Mouse (Mus musculus) myocyte (in vitro differentiated cells): Measurements from ENCODE around the gene Bsph2. TPM values are rescaled to one million over a fixed set of nuclear protein-coding genes. Genes with fewer than 3 reads are reported as not detected.

ENCODE experiments used
- H3K27me3 ChIP-seq: one replicate; pipeline ENCODE4 v1.6.1; 2011; ENCODE audit not compliant: control insufficient read depth, insufficient read depth, insufficient read length
- H3K36me3 ChIP-seq: one replicate; pipeline ENCODE4 v1.6.1; 2011; ENCODE audit not compliant: control insufficient read depth, insufficient read depth
- H3K4me2 ChIP-seq: one replicate; pipeline ENCODE4 v1.6.1; 2011; ENCODE audit warnings: low read depth, control low read depth
- H3K4me3 ChIP-seq: one replicate; pipeline ENCODE4 v1.5.1; 2011; ENCODE audit warnings: mild to moderate bottlenecking, control low read depth, moderate library complexity
- H3K79me2 ChIP-seq: one replicate; pipeline ENCODE4 v1.6.1; 2011; ENCODE audit not compliant: control insufficient read depth, insufficient read depth
- H3ac ChIP-seq: one replicate; pipeline ENCODE4 v1.6.1; 2011; ENCODE audit not compliant: control insufficient read depth, insufficient read length
- CEBPB ChIP-seq: IDR thresholded peaks from 2 replicates; pipeline ENCODE4 v1.6.1; 2011; ENCODE audit warnings: mild to moderate bottlenecking, moderate library complexity; ENCODE audit not compliant: poor library complexity, insufficient read depth, severe bottlenecking
- E2F4 ChIP-seq: IDR thresholded peaks from one replicate; pipeline ENCODE4 v1.6.1; 2011; ENCODE audit warnings: mild to moderate bottlenecking, control low read depth, moderate library complexity; ENCODE audit not compliant: insufficient read depth
- MAX ChIP-seq: IDR thresholded peaks from one replicate; pipeline ENCODE4 v1.6.1; 2011; ENCODE audit warnings: low read depth, mild to moderate bottlenecking, control low read depth
- MYOD1 ChIP-seq, 3 experiments: IDR thresholded peaks; one replicate each; pipeline ENCODE4 v1.6.1; 2011; ENCODE audit warnings: control low read depth in 2 of 3, low read depth in 2 of 3, mild to moderate bottlenecking in 2 of 3, moderate library complexity in 1 of 3; ENCODE audit not compliant: insufficient read length in 2 of 3, control insufficient read depth in 1 of 3
- MYOG ChIP-seq, 3 experiments: IDR thresholded peaks; one replicate each; pipeline ENCODE4 v1.6.1; 2011; ENCODE audit warnings: control low read depth in 2 of 3, low read depth in 2 of 3, mild to moderate bottlenecking in 2 of 3; ENCODE audit not compliant: insufficient read length in 2 of 3, control insufficient read depth in 1 of 3, insufficient read depth in 1 of 3
- POLR2A ChIP-seq: IDR thresholded peaks from one replicate; pipeline ENCODE4 v1.6.1; 2011; ENCODE audit warnings: low read depth, mild to moderate bottlenecking, control low read depth, moderate library complexity; ENCODE audit not compliant: insufficient read length
- POLR2AphosphoS2 ChIP-seq: IDR thresholded peaks from one replicate; pipeline ENCODE4 v1.6.1; 2011; ENCODE audit warnings: low read depth, control low read depth; ENCODE audit not compliant: insufficient read length
- REST ChIP-seq: IDR thresholded peaks from one replicate; pipeline ENCODE4 v1.6.1; 2011; ENCODE audit warnings: mild to moderate bottlenecking, control low read depth, moderate library complexity; ENCODE audit not compliant: insufficient read depth, insufficient read length
- SRF ChIP-seq: IDR thresholded peaks from one replicate; pipeline ENCODE4 v1.6.1; 2011; ENCODE audit warnings: low read depth; ENCODE audit not compliant: control insufficient read depth, insufficient read length
- TCF12 ChIP-seq: IDR thresholded peaks from one replicate; pipeline ENCODE4 v1.6.1; 2011; ENCODE audit warnings: mild to moderate bottlenecking, control low read depth; ENCODE audit not compliant: poor library complexity, insufficient read depth, severe bottlenecking
- USF1 ChIP-seq: IDR thresholded peaks from one replicate; pipeline ENCODE4 v1.6.1; 2011; ENCODE audit warnings: low read depth, mild to moderate bottlenecking, control low read depth, moderate library complexity
- polyA plus RNA-seq: library from polyadenylated mRNA; unstranded; fragments of >200 nt; fragmentation: generic; extraction: Trizol; gene quantifications from one replicate; pipeline ENCODE4 v1.2.1, GENCODE M21; 2012; ENCODE audit warnings: missing spikeins

The Bsph2 gene
- polyA plus RNA-seq, result not detected

- Histone ChIP-seq H3K4me2 (no peak within 1 kb of the TSS), H3ac (no peak within 1 kb of the TSS)
- TF ChIP-seq CEBPB (no peak), REST (no peak), TCF12 (no peak), POLR2A (no peak), POLR2AphosphoS2 (no peak), MYOG (IDR thresholded peaks at IDR 0.05; ENCODE audit: control insufficient read depth in 1 of 3, insufficient read depth in 1 of 3, insufficient read length in 2 of 3, low read depth in 2 of 3) (no peak), E2F4 (no peak), SRF (no peak), MAX (no peak), USF1 (no peak), MYOD1 (IDR thresholded peaks at IDR 0.05; ENCODE audit: control insufficient read depth in 1 of 3, insufficient read length in 2 of 3, low read depth in 2 of 3) (no peak)
Measured at GRCm38 (mm10) chr7:13570967-13571366, at the start of gene Bsph2. Bsph2 (minus strand) TSS chr7:13571067.

GRCm38 (mm10) chr7:13511539-13511938 is 59.3 kb downstream of the Bsph2 start:
- TF ChIP-seq POLR2AphosphoS2 (no peak), MYOD1 (IDR thresholded peaks at IDR 0.05; ENCODE audit: control insufficient read depth in 1 of 3, insufficient read length in 2 of 3, low read depth in 2 of 3) (no peak), MAX (no peak), POLR2A (no peak), TCF12 (no peak), MYOG (IDR thresholded peaks at IDR 0.05; ENCODE audit: control insufficient read depth in 1 of 3, insufficient read depth in 1 of 3, insufficient read length in 2 of 3, low read depth in 2 of 3) (no peak), REST (no peak)
- no peaks in the 10 kb centered on the region for H3K36me3 ChIP-seq
- no peaks in the 10 kb centered on the region for H3K27me3 ChIP-seq
- H3K4me3 ChIP-seq, result no peak overlapping the region
- no peak overlapping the region for H3K4me2 ChIP-seq
- no peaks in the 10 kb centered on the region for H3K79me2 ChIP-seq
- no peak overlapping the region for H3ac ChIP-seq

More at GRCm38 (mm10) chr7:13570967-13571366, at the start of gene Bsph2:
- H3K79me2 ChIP-seq, result no peaks in the 10 kb centered on the region
- H3K4me3 ChIP-seq, result no peak within 1 kb of the TSS
- H3K27me3 ChIP-seq, result no peaks in the 10 kb centered on the region
- no peaks in the 10 kb centered on the region for H3K36me3 ChIP-seq

Other genes with a start within 250 kb of the Bsph2 start
- gene Pla2g4c, start 246.4 kb downstream of the Bsph2 start, polyA plus RNA-seq, result 0.01 TPM
- gene Cabp5, start 172.9 kb downstream of the Bsph2 start, polyA plus RNA-seq, result not detected
- not detected for gene Bsph1, start 120.2 kb downstream of the Bsph2 start, polyA plus RNA-seq
- gene Sult2a5, start 52.9 kb upstream of the Bsph2 start, polyA plus RNA-seq, result not detected
- gene Sult2a2, start 162.4 kb upstream of the Bsph2 start, polyA plus RNA-seq, result not detected